Mouse (Mus musculus) forebrain, embryonic 16.5 days (tissue): ENCODE measurements around the gene Ermp1. TPM values are rescaled to one million over a fixed set of nuclear protein-coding genes. Genes with fewer than 3 reads are reported as not detected.

ENCODE experiments used
- ATAC-seq: fragments of 200-750 bp; cut with Nextera tagmentation; 2 replicates; pipeline ENCODE4 v1.8.0; 2017; ENCODE audit warnings: mild to moderate bottlenecking, moderate library complexity
- H3K27ac ChIP-seq: fragments of 300-500 bp; sonication (generic); 2 replicates; pipeline ENCODE4 v1.5.1; 2014; ENCODE audit warnings: low read length, control low read depth
- H3K27me3 ChIP-seq: fragments of 300-500 bp; sonication (generic); replicated peaks from 2 replicates; pipeline ENCODE4 v1.6.1; 2014; ENCODE audit warnings: low read length; ENCODE audit not compliant: control insufficient read depth, insufficient read depth
- H3K36me3 ChIP-seq: fragments of 300-500 bp; sonication (generic); 2 replicates; pipeline ENCODE4 v1.6.1; 2014; ENCODE audit not compliant: control insufficient read depth, insufficient read depth
- H3K4me1 ChIP-seq: fragments of 300-500 bp; sonication (generic); replicated peaks from 2 replicates; pipeline ENCODE4 v1.6.1; 2014; ENCODE audit warnings: low read length; ENCODE audit not compliant: control insufficient read depth, insufficient read depth
- H3K4me2 ChIP-seq: fragments of 300-500 bp; sonication (generic); 2 replicates; pipeline ENCODE4 v1.6.1; 2014; ENCODE audit warnings: mild to moderate bottlenecking, low read length, control low read depth
- H3K4me3 ChIP-seq: fragments of 300-500 bp; sonication (generic); replicated peaks from 2 replicates; pipeline ENCODE4 v1.5.1; 2014; ENCODE audit warnings: mild to moderate bottlenecking, low read length, control low read depth
- H3K9ac ChIP-seq: fragments of 300-500 bp; sonication (generic); replicated peaks from 2 replicates; pipeline ENCODE4 v1.6.1; 2014; ENCODE audit warnings: low read depth, low read length, control low read depth
- H3K9me3 ChIP-seq: fragments of 300-500 bp; sonication (generic); 2 replicates; pipeline ENCODE4 v1.6.1; 2016; ENCODE audit warnings: low read length; ENCODE audit not compliant: control insufficient read depth
- WGBS: fragments of 180-500 bp; shearing (Covaris S2); extraction: QIAGEN DNeasy Blood & Tissue Kit; methylation state at CpG from one replicate; pipeline ENCODE4 v1.1.7; 2014; 5-methylcytosine and 5-hydroxymethylcytosine counted together
- polyA plus RNA-seq: library from polyadenylated mRNA; unstranded; fragments of >200 nt; fragmentation: Nextera tagmentation; extraction: Ambion mirVana; gene quantifications from 2 replicates; pipeline ENCODE4 v1.2.1, GENCODE M21; 2015

Ermp1 gene
- polyA plus RNA-seq, 1 experiment from 2014 or later, result 8.2 TPM

GRCm38 (mm10) chr19:29641055-29641454, 7.2 kb downstream of the Ermp1 start:
- 77% methylated on average over 7 of the region's 9 CpGs for whole genome bisulfite sequencing

GRCm38 (mm10) chr19:29612102-29612501, 36.1 kb downstream of the Ermp1 start:
- Histone ChIP-seq H3K4me3 (no peak overlapping the region), H3K27ac (no peak overlapping the region), H3K9me3 (no peaks in the 10 kb centered on the region), H3K9ac (no peak overlapping the region), H3K4me2 (no peak overlapping the region), H3K27me3 (no peaks in the 10 kb centered on the region), H3K36me3 (no peaks in the 10 kb centered on the region), H3K4me1 (no peaks in the 10 kb centered on the region)
- no peak for ATAC-seq
- WGBS, result 91% methylated on average over 2 of the region's 2 CpGs

More at GRCm38 (mm10) chr19:29641055-29641454, 7.2 kb downstream of the Ermp1 start:
- Histone ChIP-seq H3K4me1 (no peaks in the 10 kb centered on the region), H3K9ac (no peak overlapping the region), H3K27ac (no peak overlapping the region), H3K4me3 (no peak overlapping the region), H3K36me3 (no peaks in the 10 kb centered on the region), H3K27me3 (no peaks in the 10 kb centered on the region), H3K9me3 (peaks cover 2% of the 10 kb centered on the region; the same call in 1 of the 2 replicates), H3K4me2 (no peak overlapping the region)
- no peak for ATAC-seq

- no peak for ATAC-seq
Measured at GRCm38 (mm10) chr19:29610907-29611306, 37.3 kb downstream of the Ermp1 start.

GRCm38 (mm10) chr19:29608212-29608611, 40.0 kb downstream of the Ermp1 start:
- H3K27ac ChIP-seq, result no peak overlapping the region
- H3K36me3 ChIP-seq, result peaks cover 2% of the 10 kb centered on the region; the same call in 1 of the 2 replicates
- H3K4me3 ChIP-seq, result no peak overlapping the region
- no peak overlapping the region for H3K4me2 ChIP-seq
- no peak for ATAC-seq
- H3K9ac ChIP-seq, result no peak overlapping the region
- 85% methylated on average over 4 of the region's 4 CpGs for WGBS
- H3K4me1 ChIP-seq, result no peaks in the 10 kb centered on the region
- no peaks in the 10 kb centered on the region for H3K27me3 ChIP-seq
- H3K9me3 ChIP-seq, result no peaks in the 10 kb centered on the region

More at GRCm38 (mm10) chr19:29610907-29611306, 37.3 kb downstream of the Ermp1 start:
- 88% methylated on average over 10 of the region's 10 CpGs for WGBS
- H3K9ac ChIP-seq, result no peak overlapping the region
- no peak overlapping the region for H3K27ac ChIP-seq
- no peaks in the 10 kb centered on the region for H3K9me3 ChIP-seq
- H3K4me2 ChIP-seq, result no peak overlapping the region
- H3K27me3 ChIP-seq, result no peaks in the 10 kb centered on the region
- H3K4me3 ChIP-seq, result no peak overlapping the region
- no peaks in the 10 kb centered on the region for H3K4me1 ChIP-seq
- H3K36me3 ChIP-seq, result no peaks in the 10 kb centered on the region

GRCm38 (mm10) chr19:29607521-29607920, 40.7 kb downstream of the Ermp1 start:
- no peak overlapping the region for H3K27ac ChIP-seq
- no peak overlapping the region for H3K4me3 ChIP-seq
- WGBS, result 91% methylated on average over 4 of the region's 4 CpGs
- no peaks in the 10 kb centered on the region for H3K4me1 ChIP-seq
- no peak overlapping the region for H3K4me2 ChIP-seq
- peaks cover 5% of the 10 kb centered on the region for H3K36me3 ChIP-seq
- no peaks in the 10 kb centered on the region for H3K27me3 ChIP-seq
- no peak overlapping the region for H3K9ac ChIP-seq
- H3K9me3 ChIP-seq, result no peaks in the 10 kb centered on the region
- no peak for ATAC-seq

- Histone ChIP-seq H3K9me3 (no peaks in the 10 kb centered on the region), H3K36me3 (peaks cover 14% of the 10 kb centered on the region), H3K4me1 (no peaks in the 10 kb centered on the region), H3K9ac (no peak overlapping the region), H3K27me3 (no peaks in the 10 kb centered on the region), H3K4me3 (no peak overlapping the region), H3K4me2 (no peak overlapping the region), H3K27ac (no peak overlapping the region)
- WGBS, result 88% methylated on average over 3 of the region's 3 CpGs
- ATAC-seq, result no peak
Measured at GRCm38 (mm10) chr19:29604653-29605052, 43.6 kb downstream of the Ermp1 start.

GRCm38 (mm10) chr19:29603548-29604353, 44.5 kb downstream of the Ermp1 start:
- no peaks in the 10 kb centered on the region for H3K27me3 ChIP-seq
- no peak overlapping the region for H3K27ac ChIP-seq
- H3K9me3 ChIP-seq, result no peaks in the 10 kb centered on the region
- H3K36me3 ChIP-seq, result peaks cover 16% of the 10 kb centered on the region
- no peak overlapping the region for H3K4me3 ChIP-seq
- no peak overlapping the region for H3K4me2 ChIP-seq
- no peak overlapping the region for H3K9ac ChIP-seq
- no peaks in the 10 kb centered on the region for H3K4me1 ChIP-seq
- no peak for ATAC-seq
- WGBS, result 93% methylated on average over 14 of the region's 14 CpGs

- Histone ChIP-seq H3K9ac (no peak overlapping the region), H3K9me3 (no peaks in the 10 kb centered on the region), H3K36me3 (peaks cover 25% of the 10 kb centered on the region), H3K4me1 (no peaks in the 10 kb centered on the region), H3K4me3 (no peak overlapping the region), H3K27ac (no peak overlapping the region), H3K4me2 (no peak overlapping the region), H3K27me3 (no peaks in the 10 kb centered on the region)
- 95% methylated on average over 5 of the region's 5 CpGs for WGBS
- ATAC-seq, result no peak
Measured at GRCm38 (mm10) chr19:29598981-29599380, 49.2 kb downstream of the Ermp1 start.

- 98% methylated on average over 2 of the region's 2 CpGs for WGBS
- H3K27me3 ChIP-seq, result no peaks in the 10 kb centered on the region
- no peak overlapping the region for H3K27ac ChIP-seq
- peaks cover 16% of the 10 kb centered on the region for H3K36me3 ChIP-seq
- no peak overlapping the region for H3K9ac ChIP-seq
- ATAC-seq, result no peak
- no peaks in the 10 kb centered on the region for H3K9me3 ChIP-seq
- H3K4me2 ChIP-seq, result no peak overlapping the region
- no peak overlapping the region for H3K4me3 ChIP-seq
- no peaks in the 10 kb centered on the region for H3K4me1 ChIP-seq
Measured at GRCm38 (mm10) chr19:29596985-29597384, 51.2 kb downstream of the Ermp1 start.
